Mouse (Mus musculus) heart, embryonic 11.5 days (tissue): Measurements from ENCODE around the gene Prm1. TPM values are rescaled to one million over a fixed set of nuclear protein-coding genes. Genes with fewer than 3 reads are reported as not detected.
"Not testable (repeated sequence)": the region's sequence is repeated elsewhere in the genome, so short reads cannot be mapped to it uniquely, and the experiment has no call there.

Experiments used
- ATAC-seq: fragments of 200-750 bp; cut with Nextera tagmentation; replicated peaks from 2 replicates; pipeline ENCODE4 v1.8.0; 2017; ENCODE audit warnings: moderate library complexity; ENCODE audit not compliant: insufficient number of reproducible peaks, low FRiP score, low TSS enrichment
- H3K27ac ChIP-seq: fragments of 300-500 bp; sonication (generic); 2 replicates; pipeline ENCODE4 v1.5.1; 2014; ENCODE audit warnings: mild to moderate bottlenecking, low read depth, low read length
- H3K27me3 ChIP-seq: fragments of 300-500 bp; sonication (generic); 2 replicates; pipeline ENCODE4 v1.6.1; 2014; ENCODE audit warnings: mild to moderate bottlenecking, low read length, mixed read lengths; ENCODE audit not compliant: control insufficient read depth, insufficient read depth
- H3K36me3 ChIP-seq: fragments of 300-500 bp; sonication (generic); 2 replicates; pipeline ENCODE4 v1.6.1; 2014; ENCODE audit warnings: mild to moderate bottlenecking, low read length, moderate library complexity, mixed read lengths; ENCODE audit not compliant: control insufficient read depth, insufficient read depth
- H3K4me1 ChIP-seq: fragments of 300-500 bp; sonication (generic); 2 replicates; pipeline ENCODE4 v1.6.1; 2014; ENCODE audit warnings: low read length; ENCODE audit not compliant: control insufficient read depth, insufficient read depth
- H3K4me2 ChIP-seq: fragments of 300-500 bp; sonication (generic); 2 replicates; pipeline ENCODE4 v1.6.1; 2014; ENCODE audit warnings: mild to moderate bottlenecking, moderate library complexity
- H3K4me3 ChIP-seq: fragments of 300-500 bp; sonication (generic); 2 replicates; pipeline ENCODE4 v1.5.1; 2014; ENCODE audit warnings: low read depth, low read length
- H3K9ac ChIP-seq: fragments of 300-500 bp; sonication (generic); 2 replicates; pipeline ENCODE4 v1.6.1; 2014; ENCODE audit warnings: mild to moderate bottlenecking, low read depth, low read length, moderate library complexity
- H3K9me3 ChIP-seq: fragments of 300-500 bp; sonication (generic); replicated peaks from 2 replicates; pipeline ENCODE4 v1.6.1; 2016; ENCODE audit warnings: low read length; ENCODE audit not compliant: control insufficient read depth
- WGBS: fragments of 180-500 bp; shearing (Covaris S2); extraction: QIAGEN DNeasy Blood & Tissue Kit; methylation state at CpG from one replicate; pipeline ENCODE4 v1.1.7; 2014; ENCODE audit not compliant: insufficient replicate concordance; 5-methylcytosine and 5-hydroxymethylcytosine counted together
- polyA plus RNA-seq: library from polyadenylated mRNA; unstranded; fragments of >200 nt; fragmentation: Nextera tagmentation; extraction: Ambion mirVana; gene quantifications from 2 replicates; pipeline ENCODE4 v1.2.1, GENCODE M21; 2014

Gene Prm1
- polyA plus RNA-seq: not detected in 2 replicates

DNA sequence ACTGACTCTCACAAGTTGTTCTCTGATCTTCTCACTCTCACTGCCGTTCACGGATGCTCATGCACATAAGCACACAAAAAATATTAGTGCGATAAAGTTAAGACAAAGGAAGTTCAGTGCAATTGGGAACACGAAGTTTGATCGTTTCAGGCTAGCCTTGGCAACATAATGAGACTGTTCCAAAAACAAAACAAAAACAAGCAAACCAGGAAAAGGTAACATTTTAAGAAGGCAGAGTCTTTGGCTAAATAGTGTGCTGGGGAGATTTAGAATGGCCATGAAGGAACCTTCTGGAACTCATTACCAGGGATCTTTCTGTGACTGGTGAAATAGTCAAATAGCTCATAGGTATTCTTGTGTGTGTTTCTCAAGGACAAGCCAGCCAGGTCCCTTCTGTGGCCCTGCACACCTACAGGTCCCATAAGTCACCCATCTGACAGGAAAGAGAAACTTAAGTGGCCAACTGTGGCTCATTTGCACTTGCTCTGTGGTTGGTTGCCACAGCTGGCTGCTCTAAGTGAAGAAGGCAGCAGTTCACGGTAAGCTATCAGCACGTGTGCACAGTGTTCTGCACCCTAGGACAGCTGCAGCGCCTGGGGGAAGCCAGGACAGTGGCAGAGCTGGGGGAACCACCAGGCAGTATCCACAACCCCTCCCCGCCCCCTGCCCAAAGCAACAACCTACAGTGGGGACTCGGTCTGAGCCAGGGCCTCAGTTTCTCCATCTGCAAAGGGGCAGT, at the start of gene Prm1:
Prm1 (minus strand) TSS at position 51 of the 739 bp plus-strand sequence.
- Histone ChIP-seq H3K36me3 (no peaks in the 10 kb centered on the region), H3K4me3 (no peak within 1 kb of the TSS), H3K27ac (no peak within 1 kb of the TSS), H3K9me3 (no peaks in the 10 kb centered on the region), H3K9ac (no peak within 1 kb of the TSS), H3K4me2 (no peak within 1 kb of the TSS), H3K27me3 (0 out of 2 replicates have a peak, but pooled peaks cover 4% of the 10 kb centered on the region), H3K4me1 (no peaks in the 10 kb centered on the region)
- no peak for ATAC-seq
- 75% methylated on average over 10 of the region's 10 CpGs for WGBS

DNA sequence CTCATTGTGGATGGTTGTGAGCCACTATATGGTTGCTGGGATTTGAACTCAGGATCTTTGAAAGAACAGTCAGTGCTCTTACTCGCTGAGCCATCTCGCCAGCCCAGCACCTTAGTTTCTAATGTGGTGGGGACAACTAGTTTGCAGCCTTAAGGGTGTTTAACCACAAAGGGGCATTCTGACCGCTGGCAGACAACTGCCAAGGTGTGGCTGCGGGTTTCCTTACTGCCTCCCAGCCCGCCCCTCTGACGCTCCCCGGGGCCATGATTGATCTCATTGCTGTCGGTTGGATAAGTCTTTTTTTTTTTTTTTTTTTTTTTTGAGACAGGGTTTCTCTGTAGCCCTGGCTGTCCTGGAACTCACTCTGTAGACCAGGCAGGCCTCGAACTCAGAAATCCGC, 46.6 kb upstream of the Prm1 start:
- 87% methylated on average over 10 of the region's 10 CpGs for WGBS
- ATAC-seq, H3K4me3 ChIP-seq, H3K36me3 ChIP-seq, H3K27ac ChIP-seq, H3K9ac ChIP-seq, H3K4me2 ChIP-seq, H3K27me3 ChIP-seq, H3K9me3 ChIP-seq, H3K4me1 ChIP-seq: not testable (repeated sequence)

DNA sequence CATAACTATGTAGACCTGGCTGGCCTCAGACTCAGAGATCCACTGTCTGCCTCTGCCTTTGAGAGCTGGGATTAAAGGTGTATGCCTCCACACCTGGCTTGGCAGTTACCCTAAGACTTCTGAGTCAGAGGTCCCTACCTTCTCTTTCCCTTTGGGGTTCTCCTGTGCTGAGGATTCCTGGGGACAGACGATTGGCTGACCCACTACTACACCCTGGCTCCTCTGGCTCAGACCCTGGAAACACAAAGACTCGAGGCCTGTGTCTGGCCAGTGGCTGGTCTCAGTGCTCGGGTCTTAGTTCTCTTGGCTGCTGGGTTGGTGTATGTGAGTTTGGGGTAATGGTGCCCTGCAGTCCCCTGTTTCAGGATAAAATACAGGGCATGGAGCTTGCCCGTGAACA, 45.3 kb upstream of the Prm1 start:
- Histone ChIP-seq H3K9ac (no peak overlapping the region), H3K4me3 (no peak overlapping the region), H3K9me3 (no peaks in the 10 kb centered on the region), H3K4me1 (peaks cover 3% of the 10 kb centered on the region; the same call in 1 of the 2 replicates), H3K36me3 (no peaks in the 10 kb centered on the region), H3K27ac (no peak overlapping the region), H3K4me2 (no peak overlapping the region), H3K27me3 (no peaks in the 10 kb centered on the region)
- WGBS: 74% methylated on average over 4 of the region's 4 CpGs
- ATAC-seq: no peak

DNA sequence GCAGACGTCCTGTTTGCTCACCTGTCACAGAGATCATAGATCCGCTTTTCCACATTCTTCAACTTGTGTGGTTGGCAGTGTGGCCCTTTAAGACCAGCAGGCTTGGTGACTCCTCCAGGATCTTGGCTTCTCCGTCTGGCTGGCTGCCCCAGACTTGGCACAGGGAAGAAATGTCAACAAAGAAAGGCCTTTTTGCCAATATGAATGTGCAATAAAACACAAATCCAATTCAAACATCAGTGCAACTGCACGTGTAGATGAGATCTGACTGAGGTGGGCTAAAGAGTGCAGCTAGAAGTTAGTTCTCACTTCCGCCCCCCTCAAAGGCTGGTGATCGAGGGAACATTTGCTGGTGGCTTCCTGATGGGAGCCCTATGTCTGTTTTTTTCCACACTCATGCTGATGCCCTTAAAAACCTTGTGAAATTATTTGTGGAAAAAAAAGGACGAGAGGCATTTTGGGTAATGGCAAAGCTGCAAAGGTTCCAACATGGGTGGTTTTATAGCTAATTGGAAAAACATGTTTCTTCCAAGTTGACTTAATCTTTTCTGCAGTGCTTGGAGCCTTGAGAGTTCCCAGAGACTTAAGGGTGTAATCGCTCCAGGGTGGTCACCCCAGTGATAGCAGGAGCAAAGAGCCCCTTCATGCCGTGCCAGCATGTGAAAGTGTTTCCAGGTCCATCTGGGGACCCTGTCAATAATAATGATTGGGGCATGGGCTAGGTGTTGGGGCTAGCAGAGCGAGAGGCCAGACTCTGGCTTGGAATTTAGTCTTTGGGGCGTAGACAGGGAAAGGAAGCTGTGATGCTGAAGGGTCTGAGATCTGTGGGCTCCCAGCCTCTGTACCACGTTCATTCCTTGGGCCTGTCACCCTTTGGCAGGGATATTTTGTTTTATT, 44.6 kb upstream of the Prm1 start:
- no peak overlapping the region for H3K27ac ChIP-seq
- no peaks in the 10 kb centered on the region for H3K27me3 ChIP-seq
- H3K9ac ChIP-seq: no peak overlapping the region
- ATAC-seq: no peak
- 52% methylated on average over 12 of the region's 12 CpGs for WGBS
- no peaks in the 10 kb centered on the region for H3K9me3 ChIP-seq
- H3K4me1 ChIP-seq: peaks cover 3% of the 10 kb centered on the region; the same call in 1 of the 2 replicates
- no peak overlapping the region for H3K4me2 ChIP-seq
- no peaks in the 10 kb centered on the region for H3K36me3 ChIP-seq
- H3K4me3 ChIP-seq: no peak overlapping the region

DNA sequence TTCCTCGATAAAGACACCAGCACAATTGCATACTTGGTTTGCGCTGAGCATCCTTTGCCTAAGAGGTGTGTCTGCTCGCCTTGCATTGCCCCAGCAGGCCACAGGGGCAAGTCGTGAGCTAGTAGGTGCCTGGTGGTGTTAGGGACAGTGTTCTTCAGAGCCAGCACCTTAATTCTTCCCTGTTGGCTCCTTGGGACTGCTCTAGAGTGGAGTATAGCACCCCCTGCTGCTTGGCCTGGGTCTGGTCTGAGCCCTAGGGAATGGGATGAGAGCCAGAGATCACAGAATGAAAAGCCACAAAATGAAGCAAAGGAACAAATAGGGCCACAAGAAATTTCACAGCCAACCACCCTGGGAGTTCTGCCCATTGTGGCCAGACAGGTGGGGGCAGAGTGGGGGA, 40.9 kb upstream of the Prm1 start:
- 0 out of 2 replicates have a peak overlapping the region, but pooled peaks have one; percentile 4 for H3K27ac ChIP-seq
- 47% methylated on average over 4 of the region's 4 CpGs for WGBS
- no peaks in the 10 kb centered on the region for H3K27me3 ChIP-seq
- no peaks in the 10 kb centered on the region for H3K36me3 ChIP-seq
- ATAC-seq: no peak
- H3K4me2 ChIP-seq: no peak overlapping the region
- H3K9me3 ChIP-seq: no peaks in the 10 kb centered on the region
- no peak overlapping the region for H3K4me3 ChIP-seq
- H3K9ac ChIP-seq: no peak overlapping the region
- H3K4me1 ChIP-seq: peaks cover 14% of the 10 kb centered on the region

DNA sequence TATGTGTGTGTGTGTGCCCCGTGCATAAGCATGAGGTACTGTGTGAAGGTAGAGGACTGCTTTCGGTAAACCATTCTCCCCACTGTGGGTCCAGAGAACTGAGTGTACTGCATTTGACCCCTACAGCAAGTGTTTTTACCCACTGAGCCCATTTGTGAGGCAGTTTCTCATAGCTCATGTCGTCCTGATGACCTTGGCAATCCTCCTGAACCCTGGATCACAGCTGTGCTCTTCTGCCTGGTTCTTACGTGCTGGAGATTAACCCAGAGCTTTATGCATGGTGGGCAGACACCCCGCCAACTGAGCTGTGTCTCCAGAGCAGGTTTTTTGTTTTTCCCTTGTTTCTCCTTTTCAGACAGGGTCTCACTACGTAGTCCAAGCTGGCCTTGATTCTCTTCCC, 40.3 kb upstream of the Prm1 start:
- Histone ChIP-seq H3K4me1 (peaks cover 14% of the 10 kb centered on the region), H3K4me3 (no peak overlapping the region), H3K36me3 (no peaks in the 10 kb centered on the region), H3K27ac (0 out of 2 replicates have a peak overlapping the region, but pooled peaks have one; percentile 4), H3K9ac (no peak overlapping the region), H3K4me2 (no peak overlapping the region), H3K27me3 (no peaks in the 10 kb centered on the region), H3K9me3 (no peaks in the 10 kb centered on the region)
- WGBS: 77% methylated on average over 6 of the region's 6 CpGs
- ATAC-seq: no peak

DNA sequence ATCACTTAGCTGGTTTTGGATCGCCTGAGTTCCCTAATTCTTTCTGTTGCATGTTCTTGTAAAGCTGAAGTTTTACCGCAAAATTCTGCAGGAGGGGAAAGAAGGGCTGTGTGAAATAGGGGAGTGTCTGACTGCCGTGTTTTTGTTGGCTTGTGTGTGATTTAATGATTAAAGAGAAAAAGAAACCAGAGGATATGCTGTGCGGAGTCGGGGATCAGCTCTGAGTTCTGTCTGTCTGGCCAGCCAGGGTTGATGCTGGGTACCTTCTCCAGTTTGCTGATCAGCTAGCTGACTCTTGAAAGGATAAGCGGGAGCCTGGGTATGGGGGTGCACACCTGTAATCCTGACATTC, 38.7 kb upstream of the Prm1 start:
- Histone ChIP-seq H3K27ac (peak overlapping the region; percentile 54), H3K9me3 (no peaks in the 10 kb centered on the region), H3K27me3 (no peaks in the 10 kb centered on the region), H3K4me3 (no peak overlapping the region), H3K9ac (peak overlapping the region; percentile 24; the same call in 1 of the 2 replicates), H3K36me3 (no peaks in the 10 kb centered on the region), H3K4me1 (peaks cover 20% of the 10 kb centered on the region), H3K4me2 (peak overlapping the region; percentile 54)
- no peak for ATAC-seq
- WGBS: 39% methylated on average over 6 of the region's 6 CpGs

DNA sequence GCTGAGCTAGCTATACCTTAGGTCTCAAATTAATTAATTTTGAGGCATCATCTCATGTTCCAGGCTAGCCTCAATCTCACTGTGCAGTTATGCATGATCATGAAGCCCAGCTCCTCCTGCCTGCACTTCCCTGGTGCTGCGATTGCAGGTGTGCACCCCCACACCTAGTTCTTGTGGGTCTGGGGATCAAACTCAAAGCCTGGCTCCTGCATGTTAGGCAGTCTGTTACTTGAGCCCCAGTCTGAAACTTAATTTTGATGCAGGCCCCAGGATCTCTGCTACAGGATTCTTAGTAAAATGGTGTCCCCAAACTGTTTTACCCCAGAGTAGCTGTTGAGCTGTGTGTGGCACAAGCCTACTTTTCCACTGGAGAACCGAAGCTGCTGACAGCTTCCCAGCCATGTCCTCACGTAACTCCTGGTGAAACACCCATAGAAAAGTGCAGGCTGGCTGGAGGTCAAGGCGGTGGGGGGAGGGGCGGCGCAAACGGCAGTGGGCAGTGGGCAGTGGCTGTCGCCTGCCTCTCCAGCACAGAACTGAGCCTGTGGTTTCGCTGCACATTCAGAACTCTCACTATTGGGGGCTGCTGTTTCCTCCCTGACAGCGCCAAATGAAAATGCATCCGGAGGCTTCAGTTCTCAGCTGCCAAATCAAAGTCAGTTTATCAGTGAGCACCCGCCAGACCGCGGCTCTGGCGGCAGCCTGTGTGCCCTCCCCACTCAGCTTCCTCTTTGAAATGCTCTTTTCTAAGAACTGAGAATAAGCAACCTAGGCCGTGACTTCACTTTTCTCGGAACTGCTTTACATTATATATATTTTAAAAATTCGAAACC, 38.1 kb upstream of the Prm1 start:
- no peaks in the 10 kb centered on the region for H3K27me3 ChIP-seq
- H3K4me1 ChIP-seq: peaks cover 25% of the 10 kb centered on the region
- no peaks in the 10 kb centered on the region for H3K9me3 ChIP-seq
- H3K4me3 ChIP-seq: peak overlapping the region; percentile 26
- H3K9ac ChIP-seq: peak overlapping the region; percentile 47
- WGBS: 9% methylated on average over 18 of the region's 18 CpGs
- H3K27ac ChIP-seq: peak overlapping the region; percentile 54
- peak overlapping the region; percentile 54 for H3K4me2 ChIP-seq
- peak; percentile 47; the same call in 1 of the 2 replicates for ATAC-seq
- H3K36me3 ChIP-seq: no peaks in the 10 kb centered on the region
